Mouse (Mus musculus) MEL (cell line): Measurements from ENCODE around the gene Cntf. TPM values are rescaled to one million over a fixed set of nuclear protein-coding genes. Genes with fewer than 3 reads are reported as not detected.
A peak's percentile ranks its signal among the peaks of the same experiment; 100 is the strongest.

Source experiments
- DNase-seq: peaks from one replicate; pipeline ENCODE4 v3.0.0; 2011; ENCODE audit warnings: low read depth, low spot score
- H3K27ac ChIP-seq: 2 replicates; pipeline ENCODE4 v1.5.1; 2012; ENCODE audit warnings: low read depth, mild to moderate bottlenecking, control low read depth, low read length, moderate library complexity; ENCODE audit not compliant: control insufficient read depth
- H3K27me3 ChIP-seq, 2 experiments: fragments of 150-350 bp in 1 of 2; sonication (generic) in 1 of 2; 2 replicates each; pipeline ENCODE4 v1.6.1; 2012; ENCODE audit warnings: low read length in 2 of 2, mild to moderate bottlenecking in 2 of 2, improper control_type of control experiment in 1 of 2, moderate library complexity in 1 of 2; ENCODE audit not compliant: insufficient read depth in 2 of 2, control insufficient read depth in 1 of 2
- H3K36me3 ChIP-seq, 2 experiments: 2 replicates each; pipeline ENCODE4 v1.6.1; 2012 to 2014; ENCODE audit warnings: low read length in 2 of 2, improper control_type of control experiment in 1 of 2, inconsistent platforms in 1 of 2, mild to moderate bottlenecking in 1 of 2; ENCODE audit not compliant: insufficient read depth in 2 of 2, control insufficient read depth in 1 of 2
- H3K4me1 ChIP-seq, 2 experiments: fragments of 150-350 bp in 1 of 2; sonication (generic) in 1 of 2; 2 replicates each; pipeline ENCODE4 v1.6.1; 2012; ENCODE audit warnings: low read length in 2 of 2, improper control_type of control experiment in 1 of 2, mild to moderate bottlenecking in 1 of 2; ENCODE audit not compliant: insufficient read depth in 2 of 2, control insufficient read depth in 1 of 2
- H3K4me3 ChIP-seq, 2 experiments: fragments of 150-350 bp in 1 of 2; sonication (generic) in 1 of 2; 2 replicates each; pipeline ENCODE4 v1.5.1; 2012; ENCODE audit warnings: low read depth in 2 of 2, low read length in 2 of 2, mild to moderate bottlenecking in 2 of 2, moderate library complexity in 2 of 2, control low read depth in 1 of 2, improper control_type of control experiment in 1 of 2; ENCODE audit not compliant: control insufficient read depth in 1 of 2, insufficient read depth in 1 of 2
- H3K79me2 ChIP-seq: 2 replicates; pipeline ENCODE4 v1.6.1; 2012; ENCODE audit warnings: mild to moderate bottlenecking, low read length, moderate library complexity; ENCODE audit not compliant: control insufficient read depth, poor library complexity, insufficient read depth
- H3K9ac ChIP-seq: 2 replicates; pipeline ENCODE4 v1.6.1; 2012; ENCODE audit warnings: low read depth, mild to moderate bottlenecking, control low read depth, low read length, moderate library complexity; ENCODE audit not compliant: control insufficient read depth, poor library complexity, severe bottlenecking
- H3K9me3 ChIP-seq: fragments of 150-350 bp; sonication (generic); replicated peaks from 2 replicates; pipeline ENCODE4 v1.6.1; 2012; ENCODE audit warnings: mild to moderate bottlenecking, low read length, improper control_type of control experiment, moderate library complexity; ENCODE audit not compliant: insufficient read depth
- BHLHE40 ChIP-seq: IDR thresholded peaks from 2 replicates; pipeline ENCODE4 v1.6.1; 2012; ENCODE audit warnings: low read depth, mild to moderate bottlenecking, inconsistent platforms, low read length, improper control_type of control experiment, borderline replicate concordance
- CHD2 ChIP-seq: IDR thresholded peaks from 2 replicates; pipeline ENCODE4 v1.6.1; 2011; ENCODE audit warnings: low read length, improper control_type of control experiment
- CTCF ChIP-seq, 3 experiments: IDR thresholded peaks in 2 of 3; conservative IDR thresholded peaks in 1 of 3; 2 replicates each; pipeline ENCODE4 v1.5.1; 2011 to 2012; ENCODE audit warnings: low read length in 3 of 3, low read depth in 2 of 3, mild to moderate bottlenecking in 2 of 3, improper control_type of control experiment in 1 of 3, inconsistent platforms in 1 of 3, mixed read lengths in 1 of 3, moderate library complexity in 1 of 3; ENCODE audit not compliant: control insufficient read depth in 1 of 3, insufficient read depth in 1 of 3, poor library complexity in 1 of 3, severe bottlenecking in 1 of 3
- E2F4 ChIP-seq: IDR thresholded peaks from 2 replicates; pipeline ENCODE4 v1.6.1; 2011; ENCODE audit warnings: low read depth, low read length, improper control_type of control experiment, borderline replicate concordance
- ELF1 ChIP-seq: IDR thresholded peaks from 2 replicates; pipeline ENCODE4 v1.6.1; 2014; ENCODE audit warnings: low read depth, mild to moderate bottlenecking, inconsistent platforms, low read length, improper control_type of control experiment, moderate library complexity
- EP300 ChIP-seq, 2 experiments: IDR thresholded peaks; 2 replicates each; pipeline ENCODE4 v1.6.1; 2011; ENCODE audit warnings: improper control_type of control experiment in 2 of 2, low read length in 2 of 2, low read depth in 1 of 2, mild to moderate bottlenecking in 1 of 2
- ETS1 ChIP-seq: IDR thresholded peaks from 2 replicates; pipeline ENCODE4 v1.6.1; 2012; ENCODE audit warnings: low read depth, mild to moderate bottlenecking, inconsistent platforms, low read length, improper control_type of control experiment, moderate library complexity
- GABPA ChIP-seq: IDR thresholded peaks from 2 replicates; pipeline ENCODE4 v1.6.1; 2012; ENCODE audit warnings: low read depth, mild to moderate bottlenecking, inconsistent platforms, low read length, improper control_type of control experiment, moderate library complexity
- GATA1 ChIP-seq: IDR thresholded peaks from 2 replicates; pipeline ENCODE4 v1.6.1; 2011; ENCODE audit warnings: low read depth, low read length, improper control_type of control experiment
- HCFC1 ChIP-seq: IDR thresholded peaks from 2 replicates; pipeline ENCODE4 v1.6.1; 2012; ENCODE audit warnings: low read depth, mild to moderate bottlenecking, inconsistent platforms, low read length, improper control_type of control experiment, moderate library complexity
- MAFK ChIP-seq: IDR thresholded peaks from 2 replicates; pipeline ENCODE4 v1.6.1; 2011; ENCODE audit warnings: low read depth, mild to moderate bottlenecking, low read length, improper control_type of control experiment, borderline replicate concordance
- MAX ChIP-seq: IDR thresholded peaks from 2 replicates; pipeline ENCODE4 v1.6.1; 2011; ENCODE audit warnings: low read length, improper control_type of control experiment
- MYB ChIP-seq: IDR thresholded peaks from 2 replicates; pipeline ENCODE4 v1.6.1; 2011; ENCODE audit warnings: mild to moderate bottlenecking, low read depth, low read length, improper control_type of control experiment
- NELFE ChIP-seq: IDR thresholded peaks from 2 replicates; pipeline ENCODE4 v1.6.1; 2011; ENCODE audit warnings: low read depth, low read length, improper control_type of control experiment
- POLR2A ChIP-seq, 2 experiments: IDR thresholded peaks; 2 replicates each; pipeline ENCODE4 v1.6.1; 2011 to 2012; ENCODE audit warnings: low read length in 2 of 2, mild to moderate bottlenecking in 2 of 2, control low read depth in 1 of 2, improper control_type of control experiment in 1 of 2, low read depth in 1 of 2, moderate library complexity in 1 of 2; ENCODE audit not compliant: control insufficient read depth in 1 of 2, insufficient read depth in 1 of 2, poor library complexity in 1 of 2
- SIN3A ChIP-seq: IDR thresholded peaks from 2 replicates; pipeline ENCODE4 v1.6.1; 2012; ENCODE audit warnings: low read length, improper control_type of control experiment, inconsistent platforms
- TBP ChIP-seq: IDR thresholded peaks from 2 replicates; pipeline ENCODE4 v1.8.0; 2011; ENCODE audit warnings: low read depth, low read length, improper control_type of control experiment
- USF1 ChIP-seq: IDR thresholded peaks from 2 replicates; pipeline ENCODE4 v1.6.1; 2014; ENCODE audit warnings: low read depth, mild to moderate bottlenecking, inconsistent platforms, low read length, improper control_type of control experiment, moderate library complexity
- ZKSCAN1 ChIP-seq: IDR thresholded peaks from 2 replicates; pipeline ENCODE4 v1.6.1; 2012; ENCODE audit warnings: low read depth, mild to moderate bottlenecking, inconsistent platforms, low read length, improper control_type of control experiment, moderate library complexity
- polyA plus RNA-seq, 2 experiments: library from polyadenylated mRNA; stranded (reverse) in 1 of 2; unstranded in 1 of 2; fragments of >175 nt in 1 of 2; fragments of >200 nt in 1 of 2; gene quantifications; 2 replicates each; pipeline versions ENCODE4 v1.2.1 to v1.2.4; 2012; ENCODE audit warnings: low replicate concordance in 2 of 2, low read depth in 1 of 2; ENCODE audit not compliant: insufficient read length in 2 of 2, insufficient read depth in 1 of 2, missing spikeins in 1 of 2
- total RNA-seq: library from RNA; depleted of rRNA; stranded (reverse); fragments of 300-350 nt; gene quantifications from 2 replicates; pipeline ENCODE4 v1.2.3, GENCODE M21; 2012

Cntf gene
- total and polyA plus RNA-seq, 3 experiments: 3.2 to 8.2 TPM; not detected in 1

DNA sequence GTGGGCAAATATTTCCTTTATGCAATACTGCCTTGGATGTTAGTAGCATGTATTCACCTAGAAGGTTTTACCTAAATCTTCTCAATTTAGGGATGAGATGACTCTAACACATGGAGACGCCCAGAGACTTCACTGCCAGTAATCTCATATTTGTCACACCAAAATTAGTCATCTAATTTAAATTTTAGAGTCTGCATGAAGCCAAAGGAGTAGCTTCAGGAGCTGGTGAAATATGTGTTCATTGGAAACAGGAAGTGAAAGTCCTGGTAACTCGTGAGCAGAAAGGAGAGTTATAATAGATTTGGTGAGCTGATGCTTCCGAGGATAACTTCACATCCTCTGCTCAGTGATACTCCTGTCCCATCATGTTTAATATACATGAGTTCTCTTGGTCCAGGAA is 35.6 kb upstream of the Cntf start:
- Histone ChIP-seq H3K9me3 (no peaks in the 10 kb centered on the region), H3K27me3 (no peaks in the 10 kb centered on the region), H3K36me3 (peaks cover 0 to 6% of the 10 kb centered on the region in 2 experiments; a peak in 2 of 4 replicates), H3K9ac (peak overlapping the region; percentile 79), H3K4me1 (peaks cover 0 to 9% of the 10 kb centered on the region in 2 experiments; a peak in 2 of 4 replicates), H3K4me3 (peak overlapping the region; percentile 61 to 74), H3K27ac (peak overlapping the region; percentile 83), H3K79me2 (peaks cover 8% of the 10 kb centered on the region)
- TF ChIP-seq HCFC1: no peak
- no peak for TF ChIP-seq CHD2
- no peak for TF ChIP-seq GABPA
- TF ChIP-seq ZKSCAN1: no peak
- TF ChIP-seq EP300 (IDR thresholded peaks at IDR 0.05; ENCODE audit: low read depth in 1 of 2, low read length in 2 of 2): peak in 1 of 2 experiments; percentile 34; a peak in 1 of 4 replicates
- TF ChIP-seq NELFE: 0 out of 2 replicates have a peak, but pooled peaks have one; percentile 26
- TF ChIP-seq E2F4: no peak
- TF ChIP-seq ETS1: 0 out of 2 replicates have a peak, but pooled peaks have one; percentile 10
- TF ChIP-seq ELF1: peak; percentile 70; the same call in 1 of the 2 replicates
- peak; percentile 37; the same call in 1 of the 2 replicates for TF ChIP-seq BHLHE40
- 0 out of 2 replicates have a peak, but pooled peaks have one; percentile 36 for TF ChIP-seq TBP
- 0 out of 2 replicates have a peak, but pooled peaks have one; percentile 13 for TF ChIP-seq MAX
- TF ChIP-seq SIN3A: peak; percentile 25
- no peak for TF ChIP-seq MAFK
- no peak for TF ChIP-seq CTCF (IDR thresholded peaks at IDR 0.05 in 2 of 3, conservative IDR thresholded peaks at IDR 0.05 in 1 of 3; ENCODE audit: control insufficient read depth in 1 of 3, insufficient read depth in 1 of 3, low read depth in 2 of 3, low read length in 3 of 3, poor library complexity in 1 of 3, severe bottlenecking in 1 of 3)
- no peak for TF ChIP-seq MYB
- peak; percentile 70 for DNase-seq

DNA sequence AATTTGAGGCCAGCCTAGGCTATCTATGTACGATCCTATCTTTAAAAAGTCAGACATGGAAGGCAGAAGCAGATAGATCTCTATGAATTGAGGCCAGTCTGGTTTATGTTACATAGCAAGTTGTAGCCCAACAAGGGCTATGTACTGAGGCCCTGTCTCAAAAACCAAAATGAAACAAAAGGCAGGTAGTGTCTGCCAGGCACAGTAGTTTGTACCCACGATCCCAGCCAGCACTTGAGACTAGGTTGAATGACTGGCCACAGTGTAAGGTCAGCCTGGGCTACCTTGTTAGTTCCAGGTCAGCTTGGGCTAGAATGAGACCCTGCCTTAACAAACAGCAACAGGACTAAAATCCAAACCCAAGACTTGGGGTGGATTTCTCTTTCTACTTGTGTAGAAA is 35.2 kb upstream of the Cntf start:
- Histone ChIP-seq H3K27ac (peak overlapping the region; percentile 83), H3K79me2 (peaks cover 11% of the 10 kb centered on the region), H3K36me3 (peaks cover 0 to 6% of the 10 kb centered on the region in 2 experiments; a peak in 2 of 4 replicates), H3K9ac (peak overlapping the region; percentile 79), H3K9me3 (no peaks in the 10 kb centered on the region), H3K4me3 (peak overlapping the region; percentile 61 to 74), H3K27me3 (no peaks in the 10 kb centered on the region), H3K4me1 (peaks cover 0 to 9% of the 10 kb centered on the region in 2 experiments; a peak in 2 of 4 replicates)
- DNase-seq: peak; percentile 52
- TF ChIP-seq TBP: no peak
- TF ChIP-seq GATA1: 0 out of 2 replicates have a peak, but pooled peaks have one; percentile 3
- 0 out of 4 replicates have a peak, but pooled peaks of 1 of the 2 experiments have one; percentile 4 for TF ChIP-seq POLR2A (IDR thresholded peaks at IDR 0.05; ENCODE audit: control insufficient read depth in 1 of 2, insufficient read depth in 1 of 2, low read depth in 1 of 2, low read length in 2 of 2, poor library complexity in 1 of 2)
- TF ChIP-seq USF1: no peak
